ENCODE assay signal across 27 mouse cellular contexts in the genomic region with DNA sequence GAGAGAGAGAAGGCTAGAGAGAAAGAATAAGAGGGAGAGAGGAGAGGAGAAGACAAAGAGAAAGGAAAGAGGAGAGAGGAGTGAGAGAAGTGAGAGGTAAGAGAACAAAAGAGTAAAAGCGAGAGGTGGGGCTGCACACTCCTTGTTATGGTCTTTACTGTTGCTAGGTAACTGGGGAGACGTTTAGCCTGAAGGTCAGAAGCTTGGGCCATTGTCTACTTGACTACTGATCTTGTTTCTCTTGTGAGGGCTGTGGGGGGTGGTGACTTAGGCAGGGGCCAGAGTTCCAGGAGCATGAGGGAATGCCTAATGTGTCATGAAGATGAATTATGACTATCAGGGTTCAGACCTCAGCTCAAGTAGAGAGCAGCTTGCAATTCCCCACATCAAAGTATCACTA.
DNase-seq lines count a peak whose midpoint lies in the region; ATAC-seq and TF ChIP-seq lines count a peak whose summit lies in the region.
"Had no signal": no experiment of that assay in that cellular context is flagged by ENCODE, and none has a peak within 500 bp of the region (broad histone marks: within the 10 kb centered on the region; RNA-seq: fewer than 3 reads in every experiment).

No protein-coding gene starts in this region.

- 36% methylated on average over 2 of the region's 2 CpGs for WGBS in intestine, postnatal 0 days
- 56% methylated on average over 2 of the region's 2 CpGs for WGBS in embryonic facial prominence, embryonic 10.5 days

- H3K27ac ChIP-seq in ES-E14 (ENCODE audit: insufficient read depth, low read depth, low read length, poor library complexity, severe bottlenecking), result no peak overlapping the region
- no peak overlapping the region for H3K27ac ChIP-seq in intestine, postnatal 0 days (ENCODE audit: low read depth, low read length)
- no peak overlapping the region for H3K27ac ChIP-seq in embryonic facial prominence, embryonic 10.5 days (replicated peaks)
- H3K27ac ChIP-seq: forebrain, embryonic 10.5 days; forebrain, embryonic 13.5 days; heart, adult 2 months; heart, embryonic 10.5 days; heart, embryonic 13.5 days; hindbrain, embryonic 15.5 days had no signal

- H3K27me3 ChIP-seq in intestine, postnatal 0 days (replicated peaks; ENCODE audit: control insufficient read depth, insufficient read depth, low read length), result no peaks in the 10 kb centered on the region
- no peaks in the 10 kb centered on the region for H3K27me3 ChIP-seq in embryonic facial prominence, embryonic 10.5 days (replicated peaks; ENCODE audit: low read depth, poor library complexity, severe bottlenecking)
- H3K27me3 ChIP-seq: CH12.LX; forebrain, embryonic 13.5 days; heart, embryonic 13.5 days; hindbrain, embryonic 15.5 days had no signal

- no peak for TF ChIP-seq CTCF in intestine, postnatal 0 days (IDR thresholded peaks at IDR 0.05; ENCODE audit: low read depth)

- no peak for ATAC-seq in intestine, postnatal 0 days
- ATAC-seq: activated CD4-positive, CD25-positive, alpha-beta regulatory T cell, adult 4 months; forebrain, embryonic 13.5 days; forebrain, embryonic 16.5 days had no signal

- no peak overlapping the region for H3K4me3 ChIP-seq in ES-E14 (ENCODE audit: insufficient read depth in 1 of 2, low read depth in 1 of 2, low read length in 2 of 2, poor library complexity in 1 of 2, severe bottlenecking in 1 of 2)
- H3K4me3 ChIP-seq in intestine, postnatal 0 days (ENCODE audit: low read depth, low read length), result no peak overlapping the region
- H3K4me3 ChIP-seq in embryonic facial prominence, embryonic 10.5 days, result no peak overlapping the region
- H3K4me3 ChIP-seq: forebrain, embryonic 10.5 days; forebrain, embryonic 13.5 days; heart, adult 2 months; heart, embryonic 10.5 days; heart, embryonic 13.5 days; hindbrain, embryonic 15.5 days had no signal

- no peaks in the 10 kb centered on the region for H3K4me1 ChIP-seq in ES-E14 (ENCODE audit: control insufficient read depth in 2 of 2, insufficient read depth in 2 of 2, low read length in 2 of 2, poor library complexity in 1 of 2)
- no peaks in the 10 kb centered on the region for H3K4me1 ChIP-seq in intestine, postnatal 0 days (replicated peaks; ENCODE audit: control insufficient read depth, insufficient read depth, low read length)
- no peaks in the 10 kb centered on the region for H3K4me1 ChIP-seq in embryonic facial prominence, embryonic 10.5 days
- H3K4me1 ChIP-seq: forebrain, embryonic 10.5 days; forebrain, embryonic 13.5 days; heart, embryonic 10.5 days; heart, embryonic 13.5 days; hindbrain, embryonic 15.5 days had no signal

- no peaks in the 10 kb centered on the region for H3K36me3 ChIP-seq in ES-E14 (ENCODE audit: control insufficient read depth, insufficient read depth, low read length, poor library complexity, severe bottlenecking)
- no peaks in the 10 kb centered on the region for H3K36me3 ChIP-seq in intestine, postnatal 0 days (ENCODE audit: control insufficient read depth, insufficient read depth)
- no peaks in the 10 kb centered on the region for H3K36me3 ChIP-seq in embryonic facial prominence, embryonic 10.5 days (replicated peaks)
- H3K36me3 ChIP-seq: forebrain, embryonic 10.5 days; heart, embryonic 10.5 days; heart, embryonic 13.5 days; hindbrain, embryonic 15.5 days had no signal

- no peaks in the 10 kb centered on the region for H3K9me3 ChIP-seq in ES-E14 (ENCODE audit: control insufficient read depth, insufficient read depth, low read depth, low read length)
- H3K9me3 ChIP-seq in intestine, postnatal 0 days (ENCODE audit: control insufficient read depth), result no peaks in the 10 kb centered on the region
- no peaks in the 10 kb centered on the region for H3K9me3 ChIP-seq in embryonic facial prominence, embryonic 10.5 days
- H3K9me3 ChIP-seq: forebrain, embryonic 13.5 days; heart, embryonic 10.5 days; hindbrain, embryonic 15.5 days had no signal

- in situ Hi-C loops in ES-E14 (cut with MboI; ENCODE audit: low sequenced_read_pairs in 2 of 2, unreplicated experiment in 2 of 2), result no loop called here

- DNase-seq in embryo, embryonic 10.5 days (ENCODE audit: low spot score), result peak; percentile 12
- no peak for DNase-seq in embryo, embryonic 11 days
- DNase-seq in ES-E14 (ENCODE audit: low read depth, low spot score) (peak; percentile 2), ZHBTc4 (ENCODE audit: low read depth, low spot score) (peak; percentile 52)
- no peak for DNase-seq in embryonic facial prominence, embryonic 10.5 days (ENCODE audit: low spot score)
- DNase-seq: adrenal gland, adult 8-10 months; adrenal gland, postnatal 25 days; B cell, adult 2 months; cerebellum, adult 11-12 months; cerebellum, adult 9-10 months; cerebellum, postnatal 25 days; gastrocnemius, postnatal 10 days; gastrocnemius, postnatal 36 days; heart, adult 2 months; heart, postnatal 14 days; heart, postnatal 4 days; kidney, adult 11 months; kidney, adult 8-10 months had no signal

- no peak overlapping the region for H3K9ac ChIP-seq in ES-E14 (ENCODE audit: insufficient read depth, low read depth, low read length, poor library complexity, severe bottlenecking)
- no peak overlapping the region for H3K9ac ChIP-seq in intestine, postnatal 0 days (ENCODE audit: low read depth, low read length)
- H3K9ac ChIP-seq: forebrain, embryonic 13.5 days; heart, embryonic 13.5 days; hindbrain, embryonic 15.5 days had no signal

- no peak overlapping the region for H3K4me2 ChIP-seq in intestine, postnatal 0 days (replicated peaks; ENCODE audit: low read depth)
- H3K4me2 ChIP-seq: forebrain, embryonic 13.5 days; heart, embryonic 13.5 days; hindbrain, embryonic 15.5 days had no signal

TF ChIP-seq in ES-E14, 5 proteins besides CTCF, POLR2A, EP300 and RAD21:
- no peak for TF ChIP-seq HCFC1 (IDR thresholded peaks at IDR 0.05; ENCODE audit: borderline replicate concordance, insufficient read depth, low read length)
- no peak for TF ChIP-seq CHD2 (IDR thresholded peaks at IDR 0.05; ENCODE audit: low read depth, low read length)
- no peak for TF ChIP-seq ZC3H11A (IDR thresholded peaks at IDR 0.05; ENCODE audit: borderline replicate concordance, low read depth, low read length)
- TF ChIP-seq ZNF384 (IDR thresholded peaks at IDR 0.05; ENCODE audit: low read depth, low read length), result no peak
- TF ChIP-seq MAFK (IDR thresholded peaks at IDR 0.05; ENCODE audit: insufficient read depth, low read depth, low read length), result no peak

Comparison
In these comparisons a context has a peak if more than half of its experiments do, and no peak if none do; other contexts are left out.
1. DNase-seq: peak in embryo, embryonic 10.5 days (single experiment), ES-E14 (single experiment) and ZHBTc4 (single experiment); none in embryo, embryonic 11 days (single experiment) and embryonic facial prominence, embryonic 10.5 days (single experiment).